Mouse (Mus musculus) liver, postnatal 0 days (tissue): ENCODE results near the gene 4931400O07Rik. TPM values are rescaled to one million over a fixed set of nuclear protein-coding genes. Genes with fewer than 3 reads are reported as not detected.

Experiments used
- ATAC-seq: fragments of 200-750 bp; cut with Nextera tagmentation; 2 replicates; pipeline ENCODE4 v1.8.0; 2017; ENCODE audit warnings: mild to moderate bottlenecking, moderate library complexity
- DNase-seq: peaks from one replicate; pipeline ENCODE4 v3.0.0-alpha.2; 2016
- H3K27ac ChIP-seq: fragments of 300-500 bp; sonication (generic); 2 replicates; pipeline ENCODE4 v1.5.1; 2014; ENCODE audit warnings: antibody characterized with exemption, moderate library complexity, mild to moderate bottlenecking, low read depth
- H3K27me3 ChIP-seq: fragments of 300-500 bp; sonication (generic); 2 replicates; pipeline ENCODE4 v1.6.1; 2014; ENCODE audit warnings: low read length, control low read depth, mixed read lengths; ENCODE audit not compliant: insufficient read depth
- H3K36me3 ChIP-seq: fragments of 300-500 bp; sonication (generic); replicated peaks from 2 replicates; pipeline ENCODE4 v1.6.1; 2014; ENCODE audit warnings: mild to moderate bottlenecking, control low read depth, low read length, moderate library complexity, mixed read lengths; ENCODE audit not compliant: insufficient read depth
- H3K4me1 ChIP-seq: fragments of 300-500 bp; sonication (generic); 2 replicates; pipeline ENCODE4 v1.6.1; 2014; ENCODE audit warnings: antibody characterized with exemption, mild to moderate bottlenecking, control low read depth; ENCODE audit not compliant: insufficient read depth
- H3K4me2 ChIP-seq: fragments of 300-500 bp; sonication (generic); 2 replicates; pipeline ENCODE4 v1.6.1; 2014; ENCODE audit warnings: low read depth, mild to moderate bottlenecking, low read length, moderate library complexity, mixed read lengths
- H3K4me3 ChIP-seq: fragments of 300-500 bp; sonication (generic); 2 replicates; pipeline ENCODE4 v1.5.1; 2014; ENCODE audit warnings: low read depth, low read length
- H3K9ac ChIP-seq: fragments of 300-500 bp; sonication (generic); replicated peaks from 2 replicates; pipeline ENCODE4 v1.6.1; 2014; ENCODE audit warnings: mild to moderate bottlenecking, moderate library complexity
- H3K9me3 ChIP-seq: fragments of 300-500 bp; sonication (generic); 2 replicates; pipeline ENCODE4 v1.6.1; 2016; ENCODE audit warnings: mild to moderate bottlenecking, control low read depth, low read length, mixed read lengths
- CTCF ChIP-seq: sonication (generic); IDR thresholded peaks from 2 replicates; pipeline ENCODE4 v1.5.1; 2016; ENCODE audit warnings: antibody characterized with exemption, low read depth
- EP300 ChIP-seq: IDR thresholded peaks from 2 replicates; pipeline ENCODE4 v1.6.1; 2016; ENCODE audit warnings: antibody characterized with exemption, low read depth, mild to moderate bottlenecking
- WGBS: fragments of 180-500 bp; shearing (Covaris S2); extraction: QIAGEN DNeasy Blood & Tissue Kit; methylation state at CpG from one replicate; pipeline ENCODE4 v1.1.7; 2014; ENCODE audit not compliant: insufficient replicate concordance; 5-methylcytosine and 5-hydroxymethylcytosine counted together
- polyA plus RNA-seq: library from polyadenylated mRNA; unstranded; fragments of >200 nt; fragmentation: Nextera tagmentation; extraction: Ambion mirVana; gene quantifications from 2 replicates; pipeline ENCODE4 v1.2.1, GENCODE M21; 2015

Gene 4931400O07Rik
- not detected in 2 replicates for polyA plus RNA-seq

GRCm38 (mm10) chrX:62467691-62468090, at the start of gene 4931400O07Rik:
TSS of gene 4931400O07Rik (plus strand) at chrX:62467991.
- Histone ChIP-seq H3K4me1 (no peaks in the 10 kb centered on the region), H3K4me3 (no peak within 1 kb of the TSS), H3K9me3 (no peaks in the 10 kb centered on the region), H3K27me3 (no peaks in the 10 kb centered on the region), H3K36me3 (no peaks in the 10 kb centered on the region), H3K27ac (no peak within 1 kb of the TSS), H3K4me2 (no peak within 1 kb of the TSS), H3K9ac (no peak within 1 kb of the TSS)
- WGBS = 76% methylated on average over 2 of the region's 2 CpGs
- no peak for ATAC-seq
- TF ChIP-seq CTCF (no peak), EP300 (no peak)
- no peak for DNase-seq

Other genes with a start within 250 kb of the 4931400O07Rik start
- gene 4933402E13Rik, start 184.5 kb upstream of the 4931400O07Rik start, polyA plus RNA-seq = not detected in 2 replicates